Mouse (Mus musculus) forebrain, postnatal 0 days (tissue): ENCODE measurements at regions not wholly inside any gene's neighbourhood (a gene's known extent, or its start where the extent isn't known, plus 50 kb on each side); places are given as distances from the start of the nearest gene placed in this dataset.

Experiments used
- ATAC-seq: fragments of 200-750 bp; cut with Nextera tagmentation; 2 replicates; pipeline ENCODE4 v1.8.0; 2017; ENCODE audit warnings: mild to moderate bottlenecking, moderate library complexity
- DNase-seq: peaks from one replicate; pipeline ENCODE4 v3.0.0-alpha.2; 2015
- H3K27ac ChIP-seq: fragments of 300-500 bp; sonication (generic); 2 replicates; pipeline ENCODE4 v1.5.1; 2014; ENCODE audit warnings: low read depth, mild to moderate bottlenecking, antibody characterized with exemption, low read length, moderate library complexity, mixed read lengths
- H3K27me3 ChIP-seq: fragments of 300-500 bp; sonication (generic); 2 replicates; pipeline ENCODE4 v1.6.1; 2014; ENCODE audit warnings: mild to moderate bottlenecking, low read length, mixed read lengths; ENCODE audit not compliant: insufficient read depth
- H3K36me3 ChIP-seq: fragments of 300-500 bp; sonication (generic); 2 replicates; pipeline ENCODE4 v1.6.1; 2014; ENCODE audit warnings: mild to moderate bottlenecking, moderate library complexity; ENCODE audit not compliant: insufficient read depth
- H3K4me1 ChIP-seq: fragments of 300-500 bp; sonication (generic); 2 replicates; pipeline ENCODE4 v1.6.1; 2014; ENCODE audit warnings: antibody characterized with exemption; ENCODE audit not compliant: insufficient read depth
- H3K4me2 ChIP-seq: fragments of 300-500 bp; sonication (generic); 2 replicates; pipeline ENCODE4 v1.6.1; 2014; ENCODE audit warnings: low read depth, mild to moderate bottlenecking, moderate library complexity
- H3K4me3 ChIP-seq: fragments of 300-500 bp; sonication (generic); 2 replicates; pipeline ENCODE4 v1.5.1; 2014; ENCODE audit warnings: low read depth, low read length, mixed read lengths
- H3K9ac ChIP-seq: fragments of 300-500 bp; sonication (generic); 2 replicates; pipeline ENCODE4 v1.6.1; 2014; ENCODE audit warnings: mild to moderate bottlenecking
- H3K9me3 ChIP-seq: fragments of 300-500 bp; sonication (generic); 2 replicates; pipeline ENCODE4 v1.6.1; 2016; ENCODE audit warnings: low read length
- CTCF ChIP-seq: sonication (generic); IDR thresholded peaks from 2 replicates; pipeline ENCODE4 v1.5.1; 2016; ENCODE audit warnings: antibody characterized with exemption, control low read depth, low read depth
- WGBS: fragments of 180-500 bp; shearing (Covaris S2); extraction: QIAGEN DNeasy Blood & Tissue Kit; methylation state at CpG from one replicate; pipeline ENCODE4 v1.1.7; 2014; 5-methylcytosine and 5-hydroxymethylcytosine counted together

GRCm38 (mm10) chr15:8582676-8583075 is 62.9 kb upstream of the Gm2310 start:
- no peak overlapping the region for H3K27ac ChIP-seq
- no peak for TF ChIP-seq CTCF
- H3K9me3 ChIP-seq, result no peaks in the 10 kb centered on the region
- H3K9ac ChIP-seq, result no peak overlapping the region
- no peaks in the 10 kb centered on the region for H3K27me3 ChIP-seq
- DNase-seq (no peak), ATAC-seq (no peak)
- no peaks in the 10 kb centered on the region for H3K4me1 ChIP-seq
- H3K4me3 ChIP-seq, result no peak overlapping the region
- WGBS, result 65% methylated on average over 6 of the region's 6 CpGs
- no peak overlapping the region for H3K4me2 ChIP-seq
- H3K36me3 ChIP-seq, result no peaks in the 10 kb centered on the region

GRCm38 (mm10) chr15:8581146-8581913 is 61.6 kb upstream of the Gm2310 start:
- Histone ChIP-seq H3K4me2 (no peak overlapping the region), H3K4me1 (no peaks in the 10 kb centered on the region), H3K9ac (no peak overlapping the region), H3K36me3 (no peaks in the 10 kb centered on the region), H3K27me3 (no peaks in the 10 kb centered on the region), H3K4me3 (no peak overlapping the region), H3K9me3 (no peaks in the 10 kb centered on the region), H3K27ac (no peak overlapping the region)
- 57% methylated on average over 8 of the region's 8 CpGs for WGBS
- ATAC-seq, result peak; percentile 80
- TF ChIP-seq CTCF, result no peak
- peak; percentile 59 for DNase-seq

GRCm38 (mm10) chr15:8580077-8580476 is 60.3 kb upstream of the Gm2310 start:
- H3K27ac ChIP-seq, result no peak overlapping the region
- H3K4me1 ChIP-seq, result no peaks in the 10 kb centered on the region
- no peak overlapping the region for H3K4me3 ChIP-seq
- H3K9ac ChIP-seq, result no peak overlapping the region
- ATAC-seq (no peak), DNase-seq (no peak)
- H3K9me3 ChIP-seq, result no peaks in the 10 kb centered on the region
- no peaks in the 10 kb centered on the region for H3K27me3 ChIP-seq
- no peak overlapping the region for H3K4me2 ChIP-seq
- no peak for TF ChIP-seq CTCF
- H3K36me3 ChIP-seq, result no peaks in the 10 kb centered on the region

- H3K36me3 ChIP-seq, result no peaks in the 10 kb centered on the region
- no peak overlapping the region for H3K4me2 ChIP-seq
- H3K4me3 ChIP-seq, result no peak overlapping the region
- no peaks in the 10 kb centered on the region for H3K27me3 ChIP-seq
- DNase-seq, result peak; percentile 56
- H3K9ac ChIP-seq, result no peak overlapping the region
- no peak for ATAC-seq
- TF ChIP-seq CTCF, result peak; percentile 59
- no peak overlapping the region for H3K27ac ChIP-seq
- no peaks in the 10 kb centered on the region for H3K4me1 ChIP-seq
- no peaks in the 10 kb centered on the region for H3K9me3 ChIP-seq
- WGBS, result 11% methylated on average over 3 of the region's 3 CpGs
These were observed 57.7 kb upstream of the Gm2310 start for GRCm38 (mm10) chr15:8577480-8577881.

- Histone ChIP-seq H3K4me1 (no peaks in the 10 kb centered on the region), H3K4me3 (no peak overlapping the region), H3K27me3 (no peaks in the 10 kb centered on the region), H3K36me3 (no peaks in the 10 kb centered on the region), H3K4me2 (no peak overlapping the region), H3K9me3 (no peaks in the 10 kb centered on the region), H3K9ac (no peak overlapping the region), H3K27ac (no peak overlapping the region)
- TF ChIP-seq CTCF, result no peak
- WGBS, result 62% methylated on average over 5 of the region's 5 CpGs
- ATAC-seq, result no peak
- no peak for DNase-seq
These were observed 57.2 kb upstream of the Gm2310 start for GRCm38 (mm10) chr15:8576975-8577374.

- no peaks in the 10 kb centered on the region for H3K9me3 ChIP-seq
- TF ChIP-seq CTCF, result no peak
- peak overlapping the region; percentile 46 for H3K9ac ChIP-seq
- no peaks in the 10 kb centered on the region for H3K36me3 ChIP-seq
- H3K4me1 ChIP-seq, result no peaks in the 10 kb centered on the region
- peaks cover 4% of the 10 kb centered on the region; the same call in 1 of the 2 replicates for H3K27me3 ChIP-seq
- peak; percentile 17 for ATAC-seq
- WGBS, result under 1% methylated on average over 11 of the region's 11 CpGs
- peak overlapping the region; percentile 56 for H3K4me3 ChIP-seq
- 0 out of 2 replicates have a peak overlapping the region, but pooled peaks have one; percentile 41 for H3K27ac ChIP-seq
- peak overlapping the region; percentile 87 for H3K4me2 ChIP-seq
- no peak for DNase-seq
These were observed 49.9 kb upstream of the Gm2310 start for GRCm38 (mm10) chr15:8569617-8570016.
